Mouse (Mus musculus): ENCODE results near the gene Kcnq1. TPM values are rescaled to one million over a fixed set of nuclear protein-coding genes. Genes with fewer than 3 reads are reported as not detected.

The Kcnq1 gene
- total and polyA plus RNA-seq, 2 experiments from 2014 or later, result 1.00 to 2.0 TPM

GRCm38 (mm10) chr7:143203897-143204296, 97.7 kb downstream of the Kcnq1 start:
- Histone ChIP-seq H3K27ac (ENCODE audit: low read depth, low read length) (no peak overlapping the region), H3K36me3 (ENCODE audit: insufficient read depth) (no peaks in the 10 kb centered on the region), H3K9ac (no peak overlapping the region), H3K27me3 (ENCODE audit: insufficient read depth, low read length) (no peaks in the 10 kb centered on the region), H3K4me3 (ENCODE audit: low read depth, low read length) (no peak overlapping the region), H3K9me3 (ENCODE audit: low read length) (no peaks in the 10 kb centered on the region), H3K4me1 (ENCODE audit: insufficient read depth) (no peaks in the 10 kb centered on the region), H3K4me2 (ENCODE audit: low read depth) (no peak overlapping the region)
- ATAC-seq, result no peak
- 93% methylated on average over 6 of the region's 6 CpGs for WGBS
- TF ChIP-seq CTCF (IDR thresholded peaks at IDR 0.05; ENCODE audit: low read depth), result no peak
- no peak for DNase-seq

- Histone ChIP-seq H3K27ac (ENCODE audit: low read depth, low read length) (no peak overlapping the region), H3K9me3 (ENCODE audit: low read length) (no peaks in the 10 kb centered on the region), H3K9ac (no peak overlapping the region), H3K27me3 (ENCODE audit: insufficient read depth, low read length) (no peaks in the 10 kb centered on the region), H3K4me1 (ENCODE audit: insufficient read depth) (no peaks in the 10 kb centered on the region), H3K4me2 (ENCODE audit: low read depth) (no peak overlapping the region), H3K36me3 (ENCODE audit: insufficient read depth) (no peaks in the 10 kb centered on the region), H3K4me3 (ENCODE audit: low read depth, low read length) (no peak overlapping the region)
- ATAC-seq (no peak), DNase-seq (no peak)
- no peak for TF ChIP-seq CTCF (IDR thresholded peaks at IDR 0.05; ENCODE audit: low read depth)
- 63% methylated on average over 4 of the region's 4 CpGs for WGBS
Measured at GRCm38 (mm10) chr7:143207044-143207443, 100.9 kb downstream of the Kcnq1 start.

- Histone ChIP-seq H3K27ac (ENCODE audit: low read depth, low read length) (no peak overlapping the region), H3K27me3 (ENCODE audit: insufficient read depth, low read length) (no peaks in the 10 kb centered on the region), H3K4me1 (ENCODE audit: insufficient read depth) (no peaks in the 10 kb centered on the region), H3K9ac (no peak overlapping the region), H3K4me3 (ENCODE audit: low read depth, low read length) (no peak overlapping the region), H3K4me2 (ENCODE audit: low read depth) (no peak overlapping the region), H3K36me3 (ENCODE audit: insufficient read depth) (no peaks in the 10 kb centered on the region), H3K9me3 (ENCODE audit: low read length) (no peaks in the 10 kb centered on the region)
- no peak for ATAC-seq
- 59% methylated on average over 4 of the region's 4 CpGs for WGBS
- no peak for DNase-seq
- TF ChIP-seq CTCF (IDR thresholded peaks at IDR 0.05; ENCODE audit: low read depth), result no peak
Measured at GRCm38 (mm10) chr7:143210796-143211195, 104.6 kb downstream of the Kcnq1 start.

- WGBS, result 75% methylated on average over 2 of the region's 2 CpGs
- H3K4me2 ChIP-seq (ENCODE audit: low read depth), result no peak overlapping the region
- DNase-seq (no peak), ATAC-seq (no peak)
- H3K4me1 ChIP-seq (ENCODE audit: insufficient read depth), result no peaks in the 10 kb centered on the region
- no peak overlapping the region for H3K27ac ChIP-seq (ENCODE audit: low read depth, low read length)
- no peak overlapping the region for H3K4me3 ChIP-seq (ENCODE audit: low read depth, low read length)
- peaks cover 15% of the 10 kb centered on the region; the same call in 1 of the 2 replicates for H3K9me3 ChIP-seq (ENCODE audit: low read length)
- H3K9ac ChIP-seq, result no peak overlapping the region
- no peak for TF ChIP-seq CTCF (IDR thresholded peaks at IDR 0.05; ENCODE audit: low read depth)
- H3K27me3 ChIP-seq (ENCODE audit: insufficient read depth, low read length), result no peaks in the 10 kb centered on the region
- peaks cover 7% of the 10 kb centered on the region; the same call in 1 of the 2 replicates for H3K36me3 ChIP-seq (ENCODE audit: insufficient read depth)
Measured at GRCm38 (mm10) chr7:143251206-143251605, 145.0 kb downstream of the Kcnq1 start.

- 86% methylated on average over 6 of the region's 6 CpGs for WGBS
- DNase-seq (no peak), ATAC-seq (no peak)
- Histone ChIP-seq H3K36me3 (ENCODE audit: insufficient read depth) (peaks cover 7% of the 10 kb centered on the region; the same call in 1 of the 2 replicates), H3K9ac (no peak overlapping the region), H3K27me3 (ENCODE audit: insufficient read depth, low read length) (no peaks in the 10 kb centered on the region), H3K4me3 (ENCODE audit: low read depth, low read length) (no peak overlapping the region), H3K9me3 (ENCODE audit: low read length) (peaks cover 15% of the 10 kb centered on the region; the same call in 1 of the 2 replicates), H3K4me2 (ENCODE audit: low read depth) (no peak overlapping the region), H3K27ac (ENCODE audit: low read depth, low read length) (no peak overlapping the region), H3K4me1 (ENCODE audit: insufficient read depth) (no peaks in the 10 kb centered on the region)
- no peak for TF ChIP-seq CTCF (IDR thresholded peaks at IDR 0.05; ENCODE audit: low read depth)
Measured at GRCm38 (mm10) chr7:143253126-143253871, 147.1 kb downstream of the Kcnq1 start.

- WGBS, result 92% methylated on average over 2 of the region's 2 CpGs
- no peak for DNase-seq
- H3K4me1 ChIP-seq (ENCODE audit: insufficient read depth), result no peaks in the 10 kb centered on the region
Measured at GRCm38 (mm10) chr7:143254901-143255300, 148.7 kb downstream of the Kcnq1 start.

GRCm38 (mm10) chr7:143261246-143261645, 155.1 kb downstream of the Kcnq1 start:
- H3K4me3 ChIP-seq (ENCODE audit: low read depth, low read length), result no peak overlapping the region
- no peaks in the 10 kb centered on the region for H3K27me3 ChIP-seq (ENCODE audit: insufficient read depth, low read length)
- H3K4me1 ChIP-seq (ENCODE audit: insufficient read depth), result no peaks in the 10 kb centered on the region
- H3K27ac ChIP-seq (ENCODE audit: low read depth, low read length), result no peak overlapping the region
- no peak overlapping the region for H3K4me2 ChIP-seq (ENCODE audit: low read depth)
- DNase-seq, result no peak
- H3K36me3 ChIP-seq (ENCODE audit: insufficient read depth), result no peaks in the 10 kb centered on the region
- H3K9me3 ChIP-seq (ENCODE audit: low read length), result no peaks in the 10 kb centered on the region
- no peak overlapping the region for H3K9ac ChIP-seq
- ATAC-seq, result no peak
- no peak for TF ChIP-seq CTCF (IDR thresholded peaks at IDR 0.05; ENCODE audit: low read depth)

More at GRCm38 (mm10) chr7:143254901-143255300, 148.7 kb downstream of the Kcnq1 start:
- Histone ChIP-seq H3K27me3 (ENCODE audit: insufficient read depth, low read length) (no peaks in the 10 kb centered on the region), H3K27ac (ENCODE audit: low read depth, low read length) (no peak overlapping the region), H3K4me3 (ENCODE audit: low read depth, low read length) (no peak overlapping the region), H3K36me3 (ENCODE audit: insufficient read depth) (peaks cover 7% of the 10 kb centered on the region; the same call in 1 of the 2 replicates), H3K9ac (no peak overlapping the region), H3K9me3 (ENCODE audit: low read length) (peaks cover 15% of the 10 kb centered on the region; the same call in 1 of the 2 replicates), H3K4me2 (ENCODE audit: low read depth) (no peak overlapping the region)
- no peak for ATAC-seq
- no peak for TF ChIP-seq CTCF (IDR thresholded peaks at IDR 0.05; ENCODE audit: low read depth)
